Mouse (Mus musculus): ENCODE results near the gene Adcy7. TPM values are rescaled to one million over a fixed set of nuclear protein-coding genes. Genes with fewer than 3 reads are reported as not detected.

Adcy7 gene
- polyA plus RNA-seq, 1 experiment from 2014 or later, result 2.3 TPM

- Histone ChIP-seq H3K4me1 (replicated peaks; ENCODE audit: control insufficient read depth, insufficient read depth, low read length) (no peaks in the 10 kb centered on the region), H3K4me3 (ENCODE audit: low read depth, low read length) (no peak overlapping the region), H3K27me3 (replicated peaks; ENCODE audit: control insufficient read depth, insufficient read depth, low read length) (no peaks in the 10 kb centered on the region), H3K27ac (ENCODE audit: low read depth, low read length) (no peak overlapping the region), H3K4me2 (replicated peaks; ENCODE audit: low read depth) (no peak overlapping the region), H3K36me3 (ENCODE audit: control insufficient read depth, insufficient read depth) (no peaks in the 10 kb centered on the region), H3K9ac (ENCODE audit: low read depth, low read length) (no peak overlapping the region), H3K9me3 (ENCODE audit: control insufficient read depth) (no peaks in the 10 kb centered on the region)
- no peak for ATAC-seq
- peak; percentile 70 for TF ChIP-seq CTCF (IDR thresholded peaks at IDR 0.05; ENCODE audit: low read depth)
- WGBS, result 70% methylated on average over 14 of the region's 14 CpGs
Observed at GRCm38 (mm10) chr8:88306511-88306910, 34.3 kb downstream of the Adcy7 start.

- H3K9ac ChIP-seq (ENCODE audit: low read depth, low read length), result no peak overlapping the region
- ATAC-seq, result no peak
- no peak overlapping the region for H3K4me3 ChIP-seq (ENCODE audit: low read depth, low read length)
- no peak overlapping the region for H3K27ac ChIP-seq (ENCODE audit: low read depth, low read length)
- TF ChIP-seq CTCF (IDR thresholded peaks at IDR 0.05; ENCODE audit: low read depth), result no peak
- H3K27me3 ChIP-seq (replicated peaks; ENCODE audit: control insufficient read depth, insufficient read depth, low read length), result no peaks in the 10 kb centered on the region
- no peaks in the 10 kb centered on the region for H3K4me1 ChIP-seq (replicated peaks; ENCODE audit: control insufficient read depth, insufficient read depth, low read length)
- 83% methylated on average over 4 of the region's 4 CpGs for WGBS
- no peak overlapping the region for H3K4me2 ChIP-seq (replicated peaks; ENCODE audit: low read depth)
- H3K9me3 ChIP-seq (ENCODE audit: control insufficient read depth), result no peaks in the 10 kb centered on the region
- no peaks in the 10 kb centered on the region for H3K36me3 ChIP-seq (ENCODE audit: control insufficient read depth, insufficient read depth)
Observed at GRCm38 (mm10) chr8:88307736-88308135, 35.5 kb downstream of the Adcy7 start.

- 0 out of 2 replicates have a peak, but pooled peaks have one; percentile 19 for ATAC-seq
- no peak overlapping the region for H3K4me2 ChIP-seq (replicated peaks; ENCODE audit: low read depth)
- H3K4me3 ChIP-seq (ENCODE audit: low read depth, low read length), result no peak overlapping the region
- no peaks in the 10 kb centered on the region for H3K36me3 ChIP-seq (ENCODE audit: control insufficient read depth, insufficient read depth)
- H3K9me3 ChIP-seq (ENCODE audit: control insufficient read depth), result no peaks in the 10 kb centered on the region
- H3K27ac ChIP-seq (ENCODE audit: low read depth, low read length), result no peak overlapping the region
- 70% methylated on average over 10 of the region's 10 CpGs for WGBS
- no peak for TF ChIP-seq CTCF (IDR thresholded peaks at IDR 0.05; ENCODE audit: low read depth)
- no peaks in the 10 kb centered on the region for H3K27me3 ChIP-seq (replicated peaks; ENCODE audit: control insufficient read depth, insufficient read depth, low read length)
- H3K4me1 ChIP-seq (replicated peaks; ENCODE audit: control insufficient read depth, insufficient read depth, low read length), result no peaks in the 10 kb centered on the region
- H3K9ac ChIP-seq (ENCODE audit: low read depth, low read length), result no peak overlapping the region
Observed at GRCm38 (mm10) chr8:88309274-88309873, 37.2 kb downstream of the Adcy7 start.

- no peak for TF ChIP-seq CTCF (IDR thresholded peaks at IDR 0.05; ENCODE audit: low read depth)
- Histone ChIP-seq H3K27ac (ENCODE audit: low read depth, low read length) (no peak overlapping the region), H3K4me2 (replicated peaks; ENCODE audit: low read depth) (no peak overlapping the region), H3K9ac (ENCODE audit: low read depth, low read length) (no peak overlapping the region), H3K4me3 (ENCODE audit: low read depth, low read length) (no peak overlapping the region), H3K36me3 (ENCODE audit: control insufficient read depth, insufficient read depth) (no peaks in the 10 kb centered on the region), H3K9me3 (ENCODE audit: control insufficient read depth) (no peaks in the 10 kb centered on the region), H3K27me3 (replicated peaks; ENCODE audit: control insufficient read depth, insufficient read depth, low read length) (no peaks in the 10 kb centered on the region), H3K4me1 (replicated peaks; ENCODE audit: control insufficient read depth, insufficient read depth, low read length) (no peaks in the 10 kb centered on the region)
- no peak for ATAC-seq
- WGBS, result 86% methylated on average over 7 of the region's 7 CpGs
Observed at GRCm38 (mm10) chr8:88309881-88310280, 37.7 kb downstream of the Adcy7 start.

GRCm38 (mm10) chr8:88310286-88310685 is 38.1 kb downstream of the Adcy7 start:
- no peaks in the 10 kb centered on the region for H3K4me1 ChIP-seq (replicated peaks; ENCODE audit: control insufficient read depth, insufficient read depth, low read length)
- no peak overlapping the region for H3K4me2 ChIP-seq (replicated peaks; ENCODE audit: low read depth)
- ATAC-seq, result no peak
- no peak overlapping the region for H3K27ac ChIP-seq (ENCODE audit: low read depth, low read length)
- no peak overlapping the region for H3K9ac ChIP-seq (ENCODE audit: low read depth, low read length)
- no peaks in the 10 kb centered on the region for H3K9me3 ChIP-seq (ENCODE audit: control insufficient read depth)
- whole genome bisulfite sequencing, result 87% methylated on average over 13 of the region's 13 CpGs
- no peak overlapping the region for H3K4me3 ChIP-seq (ENCODE audit: low read depth, low read length)
- H3K27me3 ChIP-seq (replicated peaks; ENCODE audit: control insufficient read depth, insufficient read depth, low read length), result no peaks in the 10 kb centered on the region
- TF ChIP-seq CTCF (IDR thresholded peaks at IDR 0.05; ENCODE audit: low read depth), result no peak
- H3K36me3 ChIP-seq (ENCODE audit: control insufficient read depth, insufficient read depth), result no peaks in the 10 kb centered on the region

GRCm38 (mm10) chr8:88312966-88313365 is 40.8 kb downstream of the Adcy7 start:
- no peaks in the 10 kb centered on the region for H3K9me3 ChIP-seq (ENCODE audit: control insufficient read depth)
- no peak overlapping the region for H3K9ac ChIP-seq (ENCODE audit: low read depth, low read length)
- ATAC-seq, result no peak
- TF ChIP-seq CTCF (IDR thresholded peaks at IDR 0.05; ENCODE audit: low read depth), result no peak
- no peak overlapping the region for H3K4me3 ChIP-seq (ENCODE audit: low read depth, low read length)
- no peaks in the 10 kb centered on the region for H3K36me3 ChIP-seq (ENCODE audit: control insufficient read depth, insufficient read depth)
- H3K4me2 ChIP-seq (replicated peaks; ENCODE audit: low read depth), result no peak overlapping the region
- H3K4me1 ChIP-seq (replicated peaks; ENCODE audit: control insufficient read depth, insufficient read depth, low read length), result 0 out of 2 replicates have a peak, but pooled peaks cover 2% of the 10 kb centered on the region
- no peak overlapping the region for H3K27ac ChIP-seq (ENCODE audit: low read depth, low read length)
- no peaks in the 10 kb centered on the region for H3K27me3 ChIP-seq (replicated peaks; ENCODE audit: control insufficient read depth, insufficient read depth, low read length)
- 69% methylated on average over 8 of the region's 8 CpGs for WGBS

All from intestine, postnatal 0 days (tissue).